Mouse (Mus musculus): ENCODE results near the gene Pnkp. TPM values are rescaled to one million over a fixed set of nuclear protein-coding genes. Genes with fewer than 3 reads are reported as not detected.

Pnkp gene
- polyA plus RNA-seq, 2 experiments, result 23.8 to 32.0 TPM

DNA sequence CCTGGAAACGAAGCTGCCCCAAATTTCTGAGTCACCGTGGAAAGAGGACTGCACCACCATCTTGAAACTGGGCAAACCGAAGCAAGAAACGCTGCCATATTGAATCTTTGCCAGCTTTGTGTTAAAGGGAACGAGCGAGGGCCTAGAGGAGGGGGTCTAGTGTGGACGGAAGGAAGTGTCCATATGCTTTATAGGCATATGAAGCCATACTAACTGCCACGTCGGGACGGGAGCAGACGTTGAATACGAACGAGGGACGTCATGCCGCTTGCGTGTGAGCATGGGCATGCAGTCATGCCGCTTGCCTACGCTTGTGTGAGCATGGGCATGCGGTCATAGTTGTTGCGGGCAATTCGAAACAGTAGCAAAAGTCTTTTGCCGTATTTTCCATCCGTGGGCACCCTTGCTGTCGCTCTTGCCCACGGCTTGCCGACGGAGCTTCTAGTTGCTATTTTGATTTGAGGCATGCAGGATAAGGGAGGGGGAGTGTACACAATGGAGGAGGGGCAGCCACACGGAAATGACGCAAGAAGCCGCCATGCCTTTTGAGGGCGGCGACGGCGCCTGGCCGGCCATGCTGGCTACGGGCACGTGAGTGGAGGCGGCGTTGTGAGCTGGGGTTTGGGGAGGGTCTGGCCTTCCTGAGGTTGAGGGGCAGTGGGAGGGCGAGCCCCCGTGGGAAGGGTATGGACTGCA lies 7.4 kb upstream of the Pnkp start:
- H3K4me2 ChIP-seq (replicated peaks; ENCODE audit: low read depth, low read length, severe bottlenecking), result peak overlapping the region; percentile 82
- WGBS, result 0% methylated on average over 41 of the region's 41 CpGs
- TF ChIP-seq POLR2A (IDR thresholded peaks at IDR 0.05; ENCODE audit: borderline replicate concordance, extremely low read depth, insufficient read depth, insufficient read length), result 0 out of 2 replicates have a peak, but pooled peaks have one; percentile 25

DNA sequence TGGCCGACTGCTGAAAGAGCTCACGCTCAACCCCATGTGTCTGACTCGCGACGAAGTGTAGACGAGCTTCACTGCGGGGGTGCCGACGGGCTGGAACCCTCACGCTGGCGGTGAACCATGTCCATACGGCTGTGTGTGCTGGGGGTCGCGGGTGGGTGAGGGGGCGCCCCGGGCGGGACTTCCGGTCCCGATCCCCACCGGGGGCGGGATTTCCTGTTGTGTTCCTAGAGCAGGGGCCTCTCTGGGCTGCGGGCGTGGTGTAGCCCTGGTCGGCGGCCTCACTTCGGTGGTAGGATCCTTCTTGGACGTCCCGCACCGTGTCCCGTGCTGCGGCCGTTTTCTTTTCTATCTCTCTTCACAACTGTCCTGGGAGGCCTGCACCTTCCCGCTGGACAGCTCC lies 6.8 kb upstream of the Pnkp start:
- peak overlapping the region; percentile 99 for H3K27ac ChIP-seq (replicated peaks; ENCODE audit: low read depth, low read length)
- DNase-seq (ENCODE audit: low spot score), result peak; percentile 91
- H3K4me2 ChIP-seq (replicated peaks; ENCODE audit: low read depth, low read length, severe bottlenecking), result peak overlapping the region; percentile 82
- no peaks in the 10 kb centered on the region for H3K27me3 ChIP-seq (ENCODE audit: control insufficient read depth, insufficient read depth, low read length)
- H3K4me3 ChIP-seq (replicated peaks; ENCODE audit: low read length), result peak overlapping the region; percentile 87
- peaks cover 23% of the 10 kb centered on the region for H3K4me1 ChIP-seq (ENCODE audit: control insufficient read depth, insufficient read depth, low read length)
- no peaks in the 10 kb centered on the region for H3K9me3 ChIP-seq (ENCODE audit: control insufficient read depth, low read length)
- WGBS, result 5% methylated on average over 26 of the region's 33 CpGs
- ATAC-seq (ENCODE audit: low FRiP score, low read depth), result peak; percentile 58
- H3K9ac ChIP-seq (ENCODE audit: low read depth, low read length, severe bottlenecking), result peak overlapping the region; percentile 76
- H3K36me3 ChIP-seq (ENCODE audit: control insufficient read depth, insufficient read depth, low read length), result peaks cover 36% of the 10 kb centered on the region
- no peak for TF ChIP-seq POLR2A (IDR thresholded peaks at IDR 0.05; ENCODE audit: borderline replicate concordance, extremely low read depth, insufficient read depth, insufficient read length)

More for the DNA sequence above, 7.4 kb upstream of the Pnkp start:
- ATAC-seq (ENCODE audit: low FRiP score, low read depth) (peak; percentile 81), DNase-seq (ENCODE audit: low spot score) (peak; percentile 97)
- H3K27ac ChIP-seq (replicated peaks; ENCODE audit: low read depth, low read length), result peak overlapping the region; percentile 99
- peak overlapping the region; percentile 87 for H3K4me3 ChIP-seq (replicated peaks; ENCODE audit: low read length)
- peaks cover 41% of the 10 kb centered on the region for H3K36me3 ChIP-seq (ENCODE audit: control insufficient read depth, insufficient read depth, low read length)
- H3K27me3 ChIP-seq (ENCODE audit: control insufficient read depth, insufficient read depth, low read length), result no peaks in the 10 kb centered on the region
- H3K4me1 ChIP-seq (ENCODE audit: control insufficient read depth, insufficient read depth, low read length), result peaks cover 19% of the 10 kb centered on the region
- H3K9me3 ChIP-seq (ENCODE audit: control insufficient read depth, low read length), result no peaks in the 10 kb centered on the region
- peak overlapping the region; percentile 76 for H3K9ac ChIP-seq (ENCODE audit: low read depth, low read length, severe bottlenecking)

DNA sequence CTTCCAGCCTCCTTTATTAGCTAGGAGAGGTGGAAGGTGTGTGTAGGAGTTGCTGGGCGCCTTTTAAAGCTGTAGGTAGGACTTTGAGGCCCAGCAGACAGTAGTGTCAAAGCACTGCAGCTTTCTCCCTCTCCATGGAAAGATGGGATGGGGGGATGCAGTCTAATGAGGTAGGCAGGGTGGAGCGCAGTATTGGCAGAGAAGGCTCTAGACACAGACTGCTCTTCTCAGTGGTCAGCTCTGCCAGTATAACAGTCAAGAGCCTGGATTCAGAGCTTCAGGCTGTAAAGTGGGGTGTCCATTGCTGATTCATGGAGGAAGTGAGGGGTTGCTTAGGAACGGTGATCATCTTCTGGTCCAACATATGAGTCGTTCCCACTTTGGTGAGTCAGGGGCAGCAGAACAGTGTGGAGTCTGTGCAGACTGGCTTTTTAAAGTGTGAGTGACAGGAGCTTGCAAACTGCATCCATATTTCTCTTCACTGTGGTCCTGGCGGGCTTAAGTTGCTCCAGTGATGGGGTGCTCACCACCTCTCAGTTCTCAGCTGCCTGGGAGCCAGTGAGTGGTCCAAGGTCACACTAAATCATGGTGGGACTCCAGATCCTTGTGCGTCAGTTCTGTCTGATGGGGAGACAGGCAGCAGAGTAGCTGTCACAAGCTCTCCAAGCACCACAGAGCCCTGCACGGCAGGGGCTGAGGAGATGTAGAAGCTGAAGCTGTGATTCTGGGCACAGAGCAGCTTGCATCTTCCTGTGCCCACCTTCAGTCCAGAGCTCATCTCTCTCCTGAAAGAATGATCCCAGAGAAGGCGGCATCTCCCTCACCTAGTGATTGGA lies 5.9 kb upstream of the Pnkp start:
- H3K9me3 ChIP-seq (ENCODE audit: control insufficient read depth, low read length), result no peaks in the 10 kb centered on the region
- H3K4me3 ChIP-seq (replicated peaks; ENCODE audit: low read length), result peak overlapping the region; percentile 87
- DNase-seq (ENCODE audit: low spot score) (no peak), ATAC-seq (ENCODE audit: low FRiP score, low read depth) (no peak)
- TF ChIP-seq POLR2A (IDR thresholded peaks at IDR 0.05; ENCODE audit: borderline replicate concordance, extremely low read depth, insufficient read depth, insufficient read length), result no peak
- H3K27me3 ChIP-seq (ENCODE audit: control insufficient read depth, insufficient read depth, low read length), result no peaks in the 10 kb centered on the region
- WGBS, result 76% methylated on average over 8 of the region's 8 CpGs
- peak overlapping the region; percentile 99 for H3K27ac ChIP-seq (replicated peaks; ENCODE audit: low read depth, low read length)
- H3K4me2 ChIP-seq (replicated peaks; ENCODE audit: low read depth, low read length, severe bottlenecking), result peak overlapping the region; percentile 82
- H3K9ac ChIP-seq (ENCODE audit: low read depth, low read length, severe bottlenecking), result peak overlapping the region; percentile 76
- H3K4me1 ChIP-seq (ENCODE audit: control insufficient read depth, insufficient read depth, low read length), result peaks cover 24% of the 10 kb centered on the region
- H3K36me3 ChIP-seq (ENCODE audit: control insufficient read depth, insufficient read depth, low read length), result peaks cover 27% of the 10 kb centered on the region

DNA sequence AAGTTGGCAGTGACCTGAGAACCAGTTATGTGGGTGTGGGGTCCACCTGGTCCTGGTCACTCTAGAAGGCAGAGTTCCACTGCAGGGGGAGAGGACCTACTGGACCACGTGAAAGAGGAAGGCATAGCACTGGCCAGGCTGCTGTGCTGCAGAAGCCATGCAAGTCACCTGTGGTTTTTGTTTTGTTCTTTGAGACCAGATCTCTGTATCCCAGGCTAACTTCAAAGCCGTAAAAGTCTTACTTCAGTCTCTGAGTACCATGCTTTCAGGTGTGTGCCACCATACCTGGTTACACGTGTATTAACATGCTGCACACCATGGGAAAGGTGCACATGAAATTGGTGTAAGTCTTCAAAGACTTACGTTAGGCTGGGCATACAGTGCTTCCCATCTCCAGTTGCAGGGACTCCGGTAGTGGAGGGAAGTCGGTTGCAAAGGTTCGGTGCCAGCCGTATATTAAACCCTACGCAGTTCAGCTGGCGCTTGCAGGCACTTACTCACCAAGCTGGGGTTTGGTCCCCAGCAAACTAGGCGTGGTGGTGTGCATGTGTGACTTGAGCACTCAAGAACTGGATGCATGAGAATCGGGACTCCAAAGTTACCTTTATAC lies 5.2 kb upstream of the Pnkp start:
- WGBS, result 91% methylated on average over 12 of the region's 12 CpGs
- Histone ChIP-seq H3K27me3 (ENCODE audit: control insufficient read depth, insufficient read depth, low read length) (no peaks in the 10 kb centered on the region), H3K4me2 (replicated peaks; ENCODE audit: low read depth, low read length, severe bottlenecking) (no peak overlapping the region), H3K4me3 (replicated peaks; ENCODE audit: low read length) (no peak overlapping the region), H3K9ac (ENCODE audit: low read depth, low read length, severe bottlenecking) (no peak overlapping the region), H3K9me3 (ENCODE audit: control insufficient read depth, low read length) (no peaks in the 10 kb centered on the region), H3K36me3 (ENCODE audit: control insufficient read depth, insufficient read depth, low read length) (peaks cover 20% of the 10 kb centered on the region), H3K4me1 (ENCODE audit: control insufficient read depth, insufficient read depth, low read length) (peaks cover 29% of the 10 kb centered on the region), H3K27ac (replicated peaks; ENCODE audit: low read depth, low read length) (no peak overlapping the region)
- no peak for TF ChIP-seq POLR2A (IDR thresholded peaks at IDR 0.05; ENCODE audit: borderline replicate concordance, extremely low read depth, insufficient read depth, insufficient read length)
- DNase-seq (ENCODE audit: low spot score) (no peak), ATAC-seq (ENCODE audit: low FRiP score, low read depth) (no peak)

Data from limb, embryonic 14.5 days (tissue).